Mouse (Mus musculus) megakaryocyte-erythroid progenitor cell, adult 5 weeks (primary cell): ENCODE data around the gene Hk3. TPM values are rescaled to one million over a fixed set of nuclear protein-coding genes. Genes with fewer than 3 reads are reported as not detected.

Source experiments
- polyA plus RNA-seq: library from polyadenylated mRNA; stranded (reverse); fragments of >175 nt; gene quantifications from 2 replicates; pipeline ENCODE4 v1.2.3, GENCODE M21; 2012

Hk3 gene
- 133 and 193 TPM in 2 replicates for polyA plus RNA-seq

DNA sequence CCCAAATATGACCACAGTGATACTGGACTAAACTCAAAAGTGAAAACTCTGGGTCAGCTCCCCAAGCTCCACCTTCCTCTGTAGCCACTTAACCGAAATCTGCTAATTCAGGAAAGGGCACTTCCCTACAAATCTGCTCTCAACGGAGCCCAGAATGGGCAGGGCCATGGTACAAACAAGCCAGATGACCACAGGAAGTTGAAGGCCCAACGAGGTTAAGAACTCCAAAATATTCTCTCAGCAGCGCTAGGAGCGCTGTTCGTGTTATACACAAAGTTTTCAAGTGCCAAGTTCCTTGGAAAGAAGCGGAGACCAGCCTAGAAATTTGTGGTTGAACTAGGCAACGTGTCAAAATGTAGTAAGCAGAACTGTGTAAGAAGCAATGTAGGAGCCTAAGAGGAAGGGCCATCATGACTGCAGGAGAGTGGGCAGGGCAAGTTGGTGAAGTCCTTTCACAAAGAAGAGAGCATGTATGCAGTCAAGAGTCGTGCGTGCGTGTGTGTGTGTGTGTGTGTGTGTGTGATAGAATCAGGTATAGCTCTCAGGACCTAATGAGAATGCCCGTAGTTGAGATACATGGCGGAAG is at the start of gene Hk3:
Gene Hk3, minus strand, starts transcription at position 192 of the 586 bp plus-strand sequence.

Other genes with a start within 250 kb of the Hk3 start
- not detected in 2 replicates for gene Eif4e1b, start 237.4 kb downstream of the Hk3 start, polyA plus RNA-seq
- 2.0 and 2.8 TPM in 2 replicates for gene Tspan17, start 232.0 kb downstream of the Hk3 start, polyA plus RNA-seq
- gene Unc5a, start 72.0 kb downstream of the Hk3 start, polyA plus RNA-seq: 4.0 and 7.8 TPM in 2 replicates
- 9.3 and 10.2 TPM in 2 replicates for gene Uimc1, start 78.9 kb upstream of the Hk3 start, polyA plus RNA-seq
- 8.6 and 16.5 TPM in 2 replicates for gene Zfp346, start 83.9 kb upstream of the Hk3 start, polyA plus RNA-seq
- not detected in 2 replicates for gene Gm17617, start 112.2 kb upstream of the Hk3 start, polyA plus RNA-seq
- gene Fgfr4, start 131.3 kb upstream of the Hk3 start, polyA plus RNA-seq: not detected in 2 replicates
- gene Nsd1, start 188.4 kb upstream of the Hk3 start, polyA plus RNA-seq: 12.8 and 13.5 TPM in 2 replicates